Comparison of ENCODE assay signal across 8 mouse cellular contexts in the genomic region with DNA sequence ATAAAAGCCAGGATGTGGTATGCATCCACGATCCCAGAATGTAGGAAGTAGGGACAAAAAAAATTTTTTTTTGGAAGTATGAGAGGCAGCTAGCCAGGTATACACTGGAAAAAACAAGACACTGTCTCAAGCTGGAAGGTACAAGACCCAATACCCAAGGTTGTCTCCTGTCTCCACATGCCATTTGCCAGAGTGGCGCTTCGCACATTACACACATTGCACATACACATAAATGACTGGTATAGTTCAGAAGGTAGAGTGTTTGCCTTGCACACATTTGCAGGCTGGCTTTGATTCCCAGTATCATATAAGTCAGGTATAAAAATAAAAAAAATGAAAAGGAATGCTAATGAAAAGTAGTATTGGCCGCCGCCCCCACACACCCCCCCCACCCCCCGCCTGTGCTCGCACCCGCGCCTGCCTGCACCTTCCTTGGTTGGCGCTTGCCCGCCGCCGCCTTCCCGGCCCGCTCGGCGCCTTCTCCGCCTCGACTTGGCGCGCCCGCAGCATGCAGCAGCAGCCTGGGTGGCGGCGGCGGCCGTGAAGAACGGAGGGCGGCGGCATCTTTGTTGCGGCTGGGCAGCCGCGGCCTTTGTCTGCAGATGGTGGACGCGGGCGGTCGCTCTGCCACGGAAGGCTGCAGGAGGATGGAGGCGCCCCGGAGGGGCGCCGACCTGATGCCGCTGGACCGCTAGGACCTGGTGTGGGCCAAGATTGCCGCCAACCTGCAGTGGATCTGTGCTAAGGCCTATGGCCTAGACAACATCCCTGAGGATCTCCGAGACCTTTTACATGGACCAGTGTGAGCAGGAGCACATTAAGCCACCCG.
DNase-seq lines count a peak whose midpoint lies in the region; ATAC-seq lines count a peak whose summit lies in the region.

No protein-coding gene starts in this region.

- H3K27me3 ChIP-seq in heart, embryonic 12.5 days (replicated peaks) = 0 out of 2 replicates have a peak, but pooled peaks cover 13% of the 10 kb centered on the region
- H3K27me3 ChIP-seq in embryonic facial prominence, embryonic 14.5 days (replicated peaks; ENCODE audit: control insufficient read depth, insufficient read depth, low read length) = no peaks in the 10 kb centered on the region
- H3K27me3 ChIP-seq in limb, embryonic 10.5 days (ENCODE audit: low read depth, poor library complexity, severe bottlenecking) = peaks cover 32% of the 10 kb centered on the region

- ATAC-seq in heart, embryonic 12.5 days (ENCODE audit: insufficient number of reproducible peaks, low FRiP score) = no peak
- peak; percentile 72; the same call in 1 of the 2 replicates for ATAC-seq in embryonic facial prominence, embryonic 14.5 days (ENCODE audit: low read depth)
- no peak for ATAC-seq in inflammation-experienced regulatory T-cells, adult 6 months
- ATAC-seq in megakaryocyte progenitor cell, adult 5-6 weeks (replicated peaks; ENCODE audit: poor library complexity) = no peak

- H3K27ac ChIP-seq in heart, embryonic 12.5 days (ENCODE audit: poor library complexity, severe bottlenecking) = no peak overlapping the region
- no peak overlapping the region for H3K27ac ChIP-seq in embryonic facial prominence, embryonic 14.5 days (replicated peaks; ENCODE audit: low read depth, low read length)
- H3K27ac ChIP-seq in limb, embryonic 10.5 days = peak overlapping the region; percentile 89

- WGBS in heart, embryonic 12.5 days = 14% methylated on average over 46 of the region's 46 CpGs
- WGBS in embryonic facial prominence, embryonic 14.5 days = 16% methylated on average over 40 of the region's 46 CpGs
- 19% methylated on average over 46 of the region's 46 CpGs for WGBS in limb, embryonic 10.5 days

- H3K4me1 ChIP-seq in heart, embryonic 12.5 days (replicated peaks) = 0 out of 2 replicates have a peak, but pooled peaks cover 8% of the 10 kb centered on the region
- H3K4me1 ChIP-seq in embryonic facial prominence, embryonic 14.5 days (ENCODE audit: control insufficient read depth, insufficient read depth, low read length) = peaks cover 21% of the 10 kb centered on the region
- peaks cover 18% of the 10 kb centered on the region for H3K4me1 ChIP-seq in limb, embryonic 10.5 days

- peak overlapping the region; percentile 50 for H3K4me3 ChIP-seq in heart, embryonic 12.5 days
- peak overlapping the region; percentile 35 for H3K4me3 ChIP-seq in embryonic facial prominence, embryonic 14.5 days (ENCODE audit: low read depth, low read length)
- peak overlapping the region; percentile 50 for H3K4me3 ChIP-seq in limb, embryonic 10.5 days

- H3K9ac ChIP-seq in heart, embryonic 12.5 days = peak overlapping the region; percentile 73
- peak overlapping the region; percentile 69 for H3K9ac ChIP-seq in embryonic facial prominence, embryonic 14.5 days (ENCODE audit: low read depth, low read length)

- H3K9me3 ChIP-seq in heart, embryonic 12.5 days (replicated peaks) = no peaks in the 10 kb centered on the region
- H3K9me3 ChIP-seq in embryonic facial prominence, embryonic 14.5 days (ENCODE audit: control insufficient read depth, low read length) = no peaks in the 10 kb centered on the region
- no peaks in the 10 kb centered on the region for H3K9me3 ChIP-seq in limb, embryonic 10.5 days (replicated peaks)

- peak overlapping the region; percentile 89 for H3K4me2 ChIP-seq in heart, embryonic 12.5 days
- H3K4me2 ChIP-seq in embryonic facial prominence, embryonic 14.5 days (ENCODE audit: low read depth, low read length) = peak overlapping the region; percentile 68

- intact Hi-C loops in heart, postnatal 25 days (cut with DNase I) = no loop called here

- no peaks in the 10 kb centered on the region for H3K36me3 ChIP-seq in heart, embryonic 12.5 days
- H3K36me3 ChIP-seq in embryonic facial prominence, embryonic 14.5 days (ENCODE audit: control insufficient read depth, insufficient read depth, low read length) = 0 out of 2 replicates have a peak, but pooled peaks cover 5% of the 10 kb centered on the region
- peaks cover 9% of the 10 kb centered on the region; the same call in 1 of the 2 replicates for H3K36me3 ChIP-seq in limb, embryonic 10.5 days

- no peak for DNase-seq in heart, postnatal 25 days (ENCODE audit: low spot score)
- DNase-seq in adrenal gland, postnatal 36 days = peak; percentile 38 to 44
- DNase-seq in embryonic facial prominence, embryonic 14.5 days (ENCODE audit: low spot score) = no peak
- peak; percentile 63 for DNase-seq in limb, embryonic 10.5 days (ENCODE audit: low spot score)
- peak; percentile 74 for DNase-seq in retina, postnatal 1 day

Comparison
In these comparisons a context has a peak if more than half of its experiments do, and no peak if none do; other contexts are left out.
1. DNase-seq: peak in adrenal gland, postnatal 36 days (2 of 2), limb, embryonic 10.5 days (single experiment) and retina, postnatal 1 day (single experiment); none in heart, postnatal 25 days (single experiment) and embryonic facial prominence, embryonic 14.5 days (single experiment).
2. Peak in every context shown above with its lines, with median percentiles within 50 percentile points of each other: H3K4me3 ChIP-seq.